Mouse (Mus musculus) intestine, embryonic 15.5 days (tissue): Measurements from ENCODE around the gene 1700019N19Rik. TPM values are rescaled to one million over a fixed set of nuclear protein-coding genes. Genes with fewer than 3 reads are reported as not detected.
A peak's percentile ranks its signal among the peaks of the same experiment; 100 is the strongest.

Experiments
- ATAC-seq: fragments of 200-750 bp; cut with Nextera tagmentation; 2 replicates; pipeline ENCODE4 v1.8.0; 2017; ENCODE audit warnings: moderate TSS enrichment, moderate library complexity
- H3K27ac ChIP-seq: fragments of 300-500 bp; sonication (generic); 2 replicates; pipeline ENCODE4 v1.5.1; 2015; ENCODE audit warnings: mild to moderate bottlenecking, inconsistent platforms
- H3K27me3 ChIP-seq: fragments of 300-500 bp; sonication (generic); replicated peaks from 2 replicates; pipeline ENCODE4 v1.6.1; 2015; ENCODE audit warnings: inconsistent platforms
- H3K36me3 ChIP-seq: fragments of 300-500 bp; sonication (generic); 2 replicates; pipeline ENCODE4 v1.6.1; 2015; ENCODE audit warnings: inconsistent platforms
- H3K4me1 ChIP-seq: fragments of 300-500 bp; sonication (generic); replicated peaks from 2 replicates; pipeline ENCODE4 v1.6.1; 2015; ENCODE audit warnings: inconsistent platforms
- H3K4me2 ChIP-seq: fragments of 300-500 bp; sonication (generic); replicated peaks from 2 replicates; pipeline ENCODE4 v1.6.1; 2015; ENCODE audit warnings: mild to moderate bottlenecking, inconsistent platforms
- H3K4me3 ChIP-seq: fragments of 300-500 bp; sonication (generic); replicated peaks from 2 replicates; pipeline ENCODE4 v1.5.1; 2015; ENCODE audit warnings: inconsistent platforms
- H3K9ac ChIP-seq: fragments of 300-500 bp; sonication (generic); 2 replicates; pipeline ENCODE4 v1.6.1; 2015; ENCODE audit warnings: inconsistent platforms
- H3K9me3 ChIP-seq: fragments of 300-500 bp; sonication (generic); 2 replicates; pipeline ENCODE4 v1.6.1; 2016; ENCODE audit warnings: inconsistent platforms
- WGBS: fragments of 180-500 bp; shearing (Covaris S2); methylation state at CpG from one replicate; pipeline ENCODE4 v1.1.7; 2015; 5-methylcytosine and 5-hydroxymethylcytosine counted together
- polyA plus RNA-seq: library from polyadenylated mRNA; unstranded; fragments of >200 nt; fragmentation: Nextera tagmentation; extraction: Ambion mirVana; gene quantifications from 2 replicates; pipeline ENCODE4 v1.2.1, GENCODE M21; 2015

Gene 1700019N19Rik
- polyA plus RNA-seq, 1 experiment from 2014 or later = not detected

GRCm38 (mm10) chr19:58823301-58823700 is 29.0 kb upstream of the 1700019N19Rik start:
- WGBS = 81% methylated on average over 3 of the region's 3 CpGs
- no peak for ATAC-seq

GRCm38 (mm10) chr19:58822454-58823200 is 28.4 kb upstream of the 1700019N19Rik start:
- H3K27ac ChIP-seq = no peak overlapping the region
- 64% methylated on average over 20 of the region's 20 CpGs for WGBS
- H3K27me3 ChIP-seq = no peaks in the 10 kb centered on the region
- no peaks in the 10 kb centered on the region for H3K36me3 ChIP-seq
- H3K4me3 ChIP-seq = no peak overlapping the region
- H3K9me3 ChIP-seq = no peaks in the 10 kb centered on the region
- H3K4me2 ChIP-seq = no peak overlapping the region
- no peak overlapping the region for H3K9ac ChIP-seq
- H3K4me1 ChIP-seq = 0 out of 2 replicates have a peak, but pooled peaks cover 4% of the 10 kb centered on the region
- no peak for ATAC-seq

More at GRCm38 (mm10) chr19:58823301-58823700, 29.0 kb upstream of the 1700019N19Rik start:
- Histone ChIP-seq H3K4me1 (0 out of 2 replicates have a peak, but pooled peaks cover 4% of the 10 kb centered on the region), H3K27me3 (no peaks in the 10 kb centered on the region), H3K4me3 (no peak overlapping the region), H3K9ac (no peak overlapping the region), H3K27ac (no peak overlapping the region), H3K36me3 (no peaks in the 10 kb centered on the region), H3K9me3 (no peaks in the 10 kb centered on the region), H3K4me2 (no peak overlapping the region)

GRCm38 (mm10) chr19:58818571-58819415 is 24.5 kb upstream of the 1700019N19Rik start:
- H3K27ac ChIP-seq = no peak overlapping the region
- WGBS = 70% methylated on average over 14 of the region's 14 CpGs
- no peak for ATAC-seq

GRCm38 (mm10) chr19:58817398-58817797 is 23.1 kb upstream of the 1700019N19Rik start:
- no peak overlapping the region for H3K9ac ChIP-seq
- 86% methylated on average over 11 of the region's 11 CpGs for WGBS
- peak overlapping the region; percentile 19; the same call in 1 of the 2 replicates for H3K27ac ChIP-seq
- H3K36me3 ChIP-seq = no peaks in the 10 kb centered on the region
- no peaks in the 10 kb centered on the region for H3K27me3 ChIP-seq
- H3K4me1 ChIP-seq = 0 out of 2 replicates have a peak, but pooled peaks cover 3% of the 10 kb centered on the region
- H3K9me3 ChIP-seq = no peaks in the 10 kb centered on the region
- ATAC-seq = no peak
- no peak overlapping the region for H3K4me3 ChIP-seq
- no peak overlapping the region for H3K4me2 ChIP-seq

More at GRCm38 (mm10) chr19:58818571-58819415, 24.5 kb upstream of the 1700019N19Rik start:
- H3K4me1 ChIP-seq = 0 out of 2 replicates have a peak, but pooled peaks cover 7% of the 10 kb centered on the region
- H3K9ac ChIP-seq = no peak overlapping the region
- H3K27me3 ChIP-seq = no peaks in the 10 kb centered on the region
- no peaks in the 10 kb centered on the region for H3K36me3 ChIP-seq
- no peak overlapping the region for H3K4me2 ChIP-seq
- no peak overlapping the region for H3K4me3 ChIP-seq
- H3K9me3 ChIP-seq = no peaks in the 10 kb centered on the region

GRCm38 (mm10) chr19:58816453-58817041 is 22.3 kb upstream of the 1700019N19Rik start:
- ATAC-seq = no peak
- Histone ChIP-seq H3K9me3 (no peaks in the 10 kb centered on the region), H3K4me3 (no peak overlapping the region), H3K4me1 (0 out of 2 replicates have a peak, but pooled peaks cover 3% of the 10 kb centered on the region), H3K4me2 (no peak overlapping the region), H3K36me3 (no peaks in the 10 kb centered on the region), H3K27me3 (no peaks in the 10 kb centered on the region), H3K9ac (no peak overlapping the region), H3K27ac (peak overlapping the region; percentile 45; the same call in 1 of the 2 replicates)
- 50% methylated on average over 17 of the region's 17 CpGs for WGBS

GRCm38 (mm10) chr19:58815179-58815922 is 21.1 kb upstream of the 1700019N19Rik start:
- H3K4me3 ChIP-seq = no peak overlapping the region
- no peaks in the 10 kb centered on the region for H3K9me3 ChIP-seq
- no peaks in the 10 kb centered on the region for H3K36me3 ChIP-seq
- H3K9ac ChIP-seq = no peak overlapping the region
- 0 out of 2 replicates have a peak, but pooled peaks cover 3% of the 10 kb centered on the region for H3K4me1 ChIP-seq
- no peak overlapping the region for H3K4me2 ChIP-seq
- ATAC-seq = no peak
- WGBS = 85% methylated on average over 13 of the region's 13 CpGs
- H3K27me3 ChIP-seq = no peaks in the 10 kb centered on the region
- H3K27ac ChIP-seq = no peak overlapping the region

GRCm38 (mm10) chr19:58810536-58810935 is 16.3 kb upstream of the 1700019N19Rik start:
- 74% methylated on average over 5 of the region's 5 CpGs for WGBS
- H3K4me1 ChIP-seq = no peaks in the 10 kb centered on the region
- no peak for ATAC-seq
- H3K4me3 ChIP-seq = no peak overlapping the region
- H3K27me3 ChIP-seq = no peaks in the 10 kb centered on the region
- H3K4me2 ChIP-seq = no peak overlapping the region
- H3K9ac ChIP-seq = no peak overlapping the region
- no peaks in the 10 kb centered on the region for H3K9me3 ChIP-seq
- H3K27ac ChIP-seq = no peak overlapping the region
- H3K36me3 ChIP-seq = no peaks in the 10 kb centered on the region

- Histone ChIP-seq H3K4me1 (no peaks in the 10 kb centered on the region), H3K4me2 (no peak overlapping the region), H3K9me3 (no peaks in the 10 kb centered on the region), H3K27me3 (no peaks in the 10 kb centered on the region), H3K27ac (no peak overlapping the region), H3K4me3 (no peak overlapping the region), H3K36me3 (no peaks in the 10 kb centered on the region), H3K9ac (no peak overlapping the region)
- 77% methylated on average over 6 of the region's 6 CpGs for WGBS
- no peak for ATAC-seq
Observed at GRCm38 (mm10) chr19:58808864-58809263, 14.6 kb upstream of the 1700019N19Rik start.

- WGBS = 3% methylated on average over 3 of the region's 3 CpGs
- Histone ChIP-seq H3K9me3 (no peaks in the 10 kb centered on the region), H3K27me3 (no peaks in the 10 kb centered on the region), H3K4me3 (no peak overlapping the region), H3K4me2 (no peak overlapping the region), H3K27ac (no peak overlapping the region), H3K9ac (no peak overlapping the region), H3K36me3 (no peaks in the 10 kb centered on the region), H3K4me1 (no peaks in the 10 kb centered on the region)
- ATAC-seq = peak; percentile 78
Observed at GRCm38 (mm10) chr19:58806364-58806763, 12.1 kb upstream of the 1700019N19Rik start.

GRCm38 (mm10) chr19:58805191-58805779 is 11.0 kb upstream of the 1700019N19Rik start:
- Histone ChIP-seq H3K36me3 (no peaks in the 10 kb centered on the region), H3K9me3 (no peaks in the 10 kb centered on the region), H3K4me3 (no peak overlapping the region), H3K27ac (no peak overlapping the region), H3K9ac (no peak overlapping the region), H3K4me2 (no peak overlapping the region), H3K4me1 (no peaks in the 10 kb centered on the region), H3K27me3 (no peaks in the 10 kb centered on the region)
- no peak for ATAC-seq
- WGBS = 89% methylated on average over 9 of the region's 9 CpGs

GRCm38 (mm10) chr19:58795114-58795669 is 931 bp upstream of the 1700019N19Rik start:
- H3K27ac ChIP-seq = no peak overlapping the region
- 70% methylated on average over 12 of the region's 12 CpGs for WGBS
- ATAC-seq = no peak

More at GRCm38 (mm10) chr19:58795114-58795669, 931 bp upstream of the 1700019N19Rik start:
- Histone ChIP-seq H3K4me3 (no peak overlapping the region), H3K4me1 (no peaks in the 10 kb centered on the region), H3K27me3 (no peaks in the 10 kb centered on the region), H3K36me3 (no peaks in the 10 kb centered on the region), H3K4me2 (no peak overlapping the region), H3K9ac (no peak overlapping the region), H3K9me3 (no peaks in the 10 kb centered on the region)
